Mouse (Mus musculus) megakaryocyte-erythroid progenitor cell, adult 5-6 weeks (primary cell): ENCODE results near the gene Myd88. TPM values are rescaled to one million over a fixed set of nuclear protein-coding genes. Genes with fewer than 3 reads are reported as not detected.
A peak's percentile ranks its signal among the peaks of the same experiment; 100 is the strongest.

Experiments used
- ATAC-seq: replicated peaks from 2 replicates; pipeline ENCODE4 v1.8.0; 2016; ENCODE audit warnings: mild to moderate bottlenecking, inconsistent platforms; ENCODE audit not compliant: severe bottlenecking, poor library complexity, low FRiP score, low TSS enrichment
- total RNA-seq, 2 experiments: library from RNA; stranded (forward) in 1 of 2; stranded (reverse) in 1 of 2; fragments of 200-1000, 215-1000 nt in 1 of 2; fragments of >200 nt in 1 of 2; fragmentation: Nextera tagmentation in 1 of 2; gene quantifications; 2 replicates each; pipeline ENCODE4 v1.2.3; 2014 to 2017

Gene Myd88
- total RNA-seq, 2 experiments from 2014 or later = 16.2 to 21.1 TPM

- no peak for ATAC-seq
Observed at GRCm38 (mm10) chr9:119346376-119346775, 5.2 kb upstream of the Myd88 start.

- no peak for ATAC-seq
Observed at GRCm38 (mm10) chr9:119342728-119343127, 1.5 kb upstream of the Myd88 start.

GRCm38 (mm10) chr9:119340212-119340580 is 1.0 kb downstream of the Myd88 start:
- ATAC-seq = 0 out of 2 replicates have a peak, but pooled peaks have one; percentile 0

DNA sequence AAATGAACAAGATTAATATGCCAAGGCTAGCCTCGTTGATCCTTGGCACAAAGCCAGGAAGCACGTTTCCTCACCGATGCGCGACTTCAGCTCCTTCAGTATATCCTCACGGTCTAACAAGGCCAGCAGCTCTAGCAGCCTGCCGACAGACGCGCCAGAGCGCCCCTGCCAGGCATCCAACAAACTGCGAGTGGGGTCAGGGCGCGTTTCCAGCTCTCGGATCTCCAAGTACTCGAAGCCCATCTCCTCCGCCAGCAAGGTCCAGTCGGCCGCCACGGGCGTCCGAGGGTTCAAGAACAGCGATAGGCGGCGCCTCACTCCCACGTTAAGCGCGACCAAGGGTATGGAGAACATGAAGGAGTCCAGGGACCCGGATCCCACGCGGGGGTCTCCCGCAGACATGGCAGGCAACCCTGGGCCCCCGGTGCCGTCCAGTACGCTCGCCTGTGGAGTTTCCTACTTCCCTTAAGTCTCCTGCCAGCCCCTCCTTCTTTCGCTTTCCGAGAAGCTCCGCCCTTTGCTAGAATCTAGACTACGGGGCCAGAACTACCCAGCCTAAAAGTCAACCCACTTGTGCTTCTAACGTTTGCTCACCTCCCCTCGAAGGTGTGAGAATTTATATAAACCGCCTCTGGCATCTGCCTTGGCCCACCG is 1.5 kb downstream of the Myd88 start, which contains the start of gene Acaa1a:
Gene Acaa1a, plus strand, starts transcription at position 119 of the 654 bp plus-strand sequence.
- peak; percentile 61 for ATAC-seq

DNA sequence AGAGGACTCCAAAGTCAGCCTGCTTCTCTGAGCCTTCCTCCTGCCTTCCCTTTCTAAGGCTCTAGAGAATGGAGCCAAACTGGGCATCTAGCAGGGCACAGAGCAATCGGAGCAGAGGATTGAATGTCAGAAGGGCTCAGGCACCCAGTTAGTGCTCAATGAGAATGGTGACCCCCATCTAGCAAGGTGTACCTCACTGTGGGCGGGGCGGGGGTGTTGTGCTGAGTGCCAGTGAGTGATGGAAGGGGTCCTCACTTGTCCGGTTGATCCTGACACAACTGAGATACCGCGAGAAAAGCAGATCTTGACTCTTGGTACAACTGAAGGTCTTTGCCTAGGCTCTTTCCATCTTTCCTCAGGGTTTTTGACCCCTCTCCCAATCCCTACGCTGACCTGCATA is 2.1 kb downstream of the Myd88 start:
- ATAC-seq = no peak

DNA sequence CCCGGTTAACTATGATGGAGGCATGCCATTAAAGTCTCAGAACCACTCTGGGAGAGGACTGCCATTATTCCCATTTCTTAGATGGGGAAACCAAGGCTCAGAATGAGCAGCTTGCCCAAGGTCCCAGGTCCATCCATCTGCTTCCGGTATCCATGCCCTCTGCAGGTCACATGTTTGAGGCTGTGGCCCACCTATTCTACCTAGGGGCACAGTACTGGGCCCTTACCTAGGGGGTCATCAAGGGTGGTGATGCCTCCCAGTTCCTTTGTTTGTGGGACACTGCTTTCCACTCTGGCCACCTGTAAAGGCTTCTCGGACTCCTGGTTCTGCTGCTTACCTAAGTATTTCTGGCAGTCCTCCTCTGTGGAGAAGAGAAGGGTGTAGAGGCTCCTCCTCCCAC is 2.9 kb downstream of the Myd88 start:
- ATAC-seq = no peak

DNA sequence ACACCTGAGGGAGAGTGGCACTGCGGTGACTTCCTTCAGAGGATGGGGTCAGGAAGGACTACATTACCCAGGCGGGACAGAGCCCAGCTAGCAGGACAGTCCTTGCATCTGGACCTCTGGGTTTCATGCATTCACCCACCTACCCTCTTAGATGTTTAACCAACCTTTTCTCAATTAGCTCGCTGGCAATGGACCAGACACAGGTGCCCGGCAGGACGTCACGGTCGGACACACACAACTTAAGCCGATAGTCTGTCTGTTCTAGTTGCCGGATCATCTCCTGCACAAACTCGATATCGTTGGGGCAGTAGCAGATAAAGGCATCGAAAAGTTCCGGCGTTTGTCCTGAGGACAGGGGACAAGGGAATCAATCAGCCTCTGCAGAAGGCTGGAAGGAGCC is 3.4 kb downstream of the Myd88 start:
- no peak for ATAC-seq

- ATAC-seq = no peak
Observed at GRCm38 (mm10) chr9:119335571-119335970, 5.6 kb downstream of the Myd88 start.

DNA sequence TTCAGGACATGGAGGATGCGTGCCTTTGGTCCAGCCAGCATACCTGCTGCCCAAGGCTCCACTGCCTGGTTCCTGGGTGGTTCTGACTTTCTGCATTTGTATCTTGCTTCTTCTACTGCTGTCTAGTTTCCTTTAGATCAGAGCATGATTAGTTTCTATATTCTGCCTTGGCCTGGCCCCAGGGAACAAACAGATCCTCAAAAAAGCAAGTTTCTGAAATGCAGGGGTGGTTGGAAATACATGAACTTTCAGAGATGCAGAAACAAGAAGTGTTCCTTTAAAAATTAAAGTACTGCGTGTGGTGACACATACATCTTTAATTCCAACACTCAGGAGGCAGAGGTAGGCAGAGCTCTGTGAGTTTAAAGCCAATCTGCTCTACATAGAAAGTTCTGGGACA is 6.4 kb downstream of the Myd88 start:
- ATAC-seq = no peak

GRCm38 (mm10) chr9:119334324-119334723 is 6.9 kb downstream of the Myd88 start:
- ATAC-seq = 0 out of 2 replicates have a peak, but pooled peaks have one; percentile 14

- ATAC-seq = no peak
Observed at GRCm38 (mm10) chr9:119330186-119330963, 10.8 kb downstream of the Myd88 start.

GRCm38 (mm10) chr9:119328488-119328887 is 12.7 kb downstream of the Myd88 start:
- ATAC-seq = no peak

GRCm38 (mm10) chr9:119324130-119324529 is 17.1 kb downstream of the Myd88 start:
- ATAC-seq = no peak

DNA sequence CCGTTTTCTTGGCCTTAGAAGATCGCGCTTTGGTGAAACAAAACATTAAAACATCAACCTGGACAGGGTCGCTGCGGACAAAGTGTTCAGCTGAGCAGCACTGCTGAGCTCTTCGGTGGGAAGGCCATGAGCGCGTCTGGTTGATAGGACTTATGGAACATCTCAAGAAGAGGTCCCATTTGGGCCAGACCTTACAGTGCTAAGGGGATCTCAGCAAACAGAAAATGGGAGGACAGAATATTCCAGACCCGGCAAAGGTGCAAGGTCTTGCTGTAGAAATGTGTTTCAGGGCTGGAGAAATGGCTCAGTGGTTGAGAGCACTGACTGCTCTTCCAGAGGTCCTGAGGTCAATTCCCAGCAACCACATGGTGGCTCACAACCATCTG is 18.0 kb downstream of the Myd88 start:
- ATAC-seq = 0 out of 2 replicates have a peak, but pooled peaks have one; percentile 12

DNA sequence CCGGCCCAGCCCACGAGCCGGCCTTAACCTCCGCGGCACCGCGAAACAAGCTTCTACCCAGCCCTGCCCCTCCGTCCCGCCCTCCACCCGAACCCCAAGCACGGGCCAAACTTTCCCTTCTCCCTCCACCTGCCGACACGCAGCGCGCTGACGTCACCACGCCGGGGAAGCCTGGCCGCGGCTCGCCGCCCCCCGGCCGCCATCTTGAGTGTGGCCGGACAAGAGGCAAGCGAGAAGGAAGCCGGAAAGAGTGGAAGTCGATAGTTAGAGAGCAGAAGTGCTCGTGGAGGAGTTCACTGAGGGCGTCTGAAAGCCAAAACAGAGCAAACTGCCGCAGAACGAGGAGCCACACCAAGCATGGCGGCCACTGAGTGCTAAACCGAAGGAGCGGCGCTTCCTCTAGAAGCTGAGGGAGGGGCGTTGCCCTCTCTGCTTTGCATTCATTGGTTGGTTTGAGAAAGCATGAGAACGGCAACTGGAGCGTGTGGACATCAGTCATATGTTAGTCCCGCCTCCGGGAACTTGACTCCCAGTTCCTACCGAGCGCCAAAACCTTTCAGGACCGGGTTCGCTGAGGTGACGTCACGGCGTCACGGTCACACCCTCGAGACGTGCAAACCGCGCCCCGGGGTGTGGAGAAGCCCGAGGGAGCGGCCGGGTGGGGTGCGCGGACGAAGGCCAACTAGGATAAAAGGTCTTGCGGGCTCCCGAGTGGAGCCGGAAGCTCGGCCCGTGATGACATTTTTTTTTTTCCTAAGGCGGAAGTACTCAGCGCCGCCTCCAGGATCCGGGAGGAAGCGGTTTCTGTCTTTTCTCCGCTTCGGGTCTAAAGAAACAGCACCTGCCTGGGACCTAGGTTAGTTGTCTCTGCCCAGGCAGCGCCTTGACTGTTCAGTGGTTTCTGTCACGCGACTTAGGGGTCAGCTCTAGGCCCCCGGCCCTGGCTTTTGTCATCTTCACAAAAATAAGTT is 18.6 kb downstream of the Myd88 start, which contains the start of gene Oxsr1:
Gene Oxsr1, minus strand, starts transcription at position 139 of the 971 bp plus-strand sequence.
- peak; percentile 95 for ATAC-seq

DNA sequence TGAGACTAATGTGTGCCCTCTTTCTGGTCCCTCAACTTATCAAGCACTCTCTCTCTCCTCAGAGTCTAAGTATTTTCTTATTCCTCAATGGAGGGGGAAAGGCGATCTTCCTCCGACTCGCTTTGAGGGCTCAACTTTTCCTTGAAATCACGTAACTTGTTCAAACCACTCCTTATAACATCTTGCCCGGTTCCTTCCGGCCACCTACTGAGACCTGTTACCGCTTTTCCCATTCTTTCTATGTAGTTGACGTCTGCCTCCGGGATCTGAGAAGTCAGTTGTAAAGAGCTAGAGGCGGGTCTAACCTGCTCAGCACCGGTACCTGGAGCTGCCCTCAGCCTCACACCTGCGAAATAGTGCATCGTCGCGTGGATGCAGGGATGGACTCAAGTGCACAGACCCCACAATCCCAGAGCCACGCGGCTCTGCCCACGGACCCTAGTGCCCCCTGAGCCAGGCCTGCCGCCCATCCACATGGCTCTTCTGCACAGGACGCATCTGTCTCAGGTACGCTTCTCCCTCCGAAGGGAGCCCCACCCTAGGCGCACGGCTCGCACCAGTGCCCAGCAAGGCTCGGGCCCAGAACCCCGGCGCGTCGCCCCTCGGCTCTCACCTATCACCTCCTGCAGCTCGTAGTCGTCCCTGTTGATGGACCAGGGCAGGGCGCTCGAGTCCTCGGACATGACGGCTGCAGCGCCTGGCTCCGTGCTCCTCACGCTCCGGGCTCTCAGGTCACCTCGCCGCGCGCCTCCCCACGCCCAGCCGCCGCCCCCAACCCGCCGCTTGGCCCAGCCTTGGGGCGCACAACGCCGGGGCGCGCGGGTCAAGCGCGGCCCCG is 19.6 kb downstream of the Myd88 start:
- ATAC-seq = peak; percentile 8; the same call in 1 of the 2 replicates

DNA sequence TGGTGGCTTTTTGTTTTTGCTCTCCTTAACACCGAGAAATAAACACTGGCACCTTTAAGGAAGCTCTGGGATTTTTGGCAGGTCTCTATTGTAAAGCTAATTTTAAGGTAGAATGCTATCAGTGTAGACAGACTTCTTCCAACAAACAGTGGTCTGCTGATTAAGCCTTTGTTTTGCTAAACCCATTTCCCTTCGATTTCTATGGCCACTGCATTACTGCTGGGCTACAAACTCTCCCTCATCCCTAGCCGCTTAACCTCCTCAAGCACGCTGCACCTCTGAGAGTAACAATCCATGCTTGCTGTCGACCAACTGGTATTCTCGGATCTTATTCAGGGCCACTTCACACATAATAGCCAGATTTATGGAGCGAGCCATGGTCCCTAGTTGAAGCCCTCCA is 20.3 kb downstream of the Myd88 start:
- no peak for ATAC-seq

DNA sequence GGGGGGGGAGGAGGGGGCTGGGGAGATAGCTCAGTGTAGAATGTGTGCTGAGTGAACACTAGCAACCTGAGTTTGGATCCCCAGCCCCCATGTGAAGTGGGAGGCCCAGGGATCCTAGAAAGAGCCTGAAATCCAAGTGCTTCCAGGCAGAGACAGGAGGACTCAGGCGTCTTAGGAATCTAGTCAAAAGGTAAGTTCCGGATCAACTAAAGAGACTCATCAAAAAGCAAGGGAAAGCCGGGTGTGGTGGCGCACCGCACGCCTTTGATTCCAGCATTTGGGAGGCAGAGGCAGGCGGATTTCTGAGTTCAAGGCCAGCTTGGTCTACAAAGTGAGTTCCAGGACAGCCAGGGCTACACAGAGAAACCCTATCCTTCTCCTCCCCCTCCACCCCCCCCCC is 20.8 kb downstream of the Myd88 start:
- no peak for ATAC-seq

DNA sequence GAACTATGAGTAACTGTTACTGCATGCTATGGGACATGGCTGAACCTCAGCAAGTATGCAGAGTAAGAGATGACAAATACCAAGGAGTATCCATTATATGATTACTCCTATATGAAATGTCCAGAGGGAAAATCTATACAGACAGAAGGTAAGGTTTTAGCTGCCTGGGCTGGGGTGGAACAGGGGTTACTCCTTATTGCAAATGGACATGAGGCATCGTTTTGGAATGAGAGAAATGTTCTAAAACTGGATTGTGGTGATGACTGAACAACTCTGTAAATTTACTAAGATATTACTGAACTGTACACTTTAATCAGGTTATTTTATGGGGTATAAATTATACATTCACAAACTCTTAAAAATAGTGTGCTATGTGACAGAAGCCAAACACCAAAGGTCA is 22.3 kb downstream of the Myd88 start:
- ATAC-seq = no peak
